ENCODE assay signal across 8 mouse cellular contexts in the genomic region with DNA sequence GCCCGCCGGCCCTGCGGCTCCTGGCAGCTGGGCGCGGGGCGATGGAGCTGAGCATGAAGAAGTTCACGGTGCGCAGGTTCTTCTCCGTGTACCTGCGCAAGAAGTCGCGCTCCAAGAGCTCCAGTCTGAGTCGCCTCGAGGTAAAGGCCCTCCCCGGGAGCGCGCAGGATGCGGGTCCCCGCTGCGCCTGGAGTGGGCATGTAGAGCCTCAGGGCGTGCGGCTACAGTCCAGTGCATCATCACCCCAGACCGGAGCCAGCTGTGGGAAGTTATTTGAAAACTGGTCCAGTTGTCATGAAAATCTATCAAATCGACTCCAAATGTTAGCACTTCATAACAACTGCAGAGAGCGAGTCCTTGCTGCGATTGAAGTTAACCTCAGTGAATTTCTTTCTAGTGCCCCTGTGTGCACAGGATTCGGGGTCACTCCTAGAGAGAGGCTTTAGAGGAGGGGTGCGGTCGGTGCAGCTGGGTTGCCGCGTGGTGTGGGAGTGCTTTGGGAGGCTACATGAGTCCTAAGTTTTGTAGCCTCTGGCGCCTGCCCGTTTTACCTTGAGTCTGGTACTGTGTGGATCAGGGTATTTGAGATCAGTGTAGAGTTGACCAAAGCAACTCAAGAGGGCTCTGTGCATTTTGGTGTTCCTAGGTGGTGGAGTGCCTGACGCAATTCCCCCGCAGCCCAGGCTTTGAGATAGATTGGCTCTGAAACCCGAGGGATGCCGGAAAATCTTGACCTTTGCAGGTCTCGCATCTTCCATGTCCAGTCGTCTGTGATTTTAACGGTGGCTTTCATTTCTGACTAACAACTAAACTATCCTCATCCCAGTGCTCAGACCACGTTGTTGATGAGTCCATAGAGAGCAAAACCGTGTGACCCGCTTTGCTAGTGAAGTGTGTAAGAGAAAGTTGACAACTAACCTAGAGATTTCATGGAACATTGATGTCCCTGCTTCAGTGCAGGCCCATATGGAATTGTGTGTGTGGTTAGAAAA. TPM values are rescaled to one million over a fixed set of nuclear protein-coding genes. Genes with fewer than 3 reads are reported as not detected.
DNase-seq lines count a peak whose midpoint lies in the region; ATAC-seq lines count a peak whose summit lies in the region.

No protein-coding gene starts in this region.

- no peaks in the 10 kb centered on the region for H3K36me3 ChIP-seq in hindbrain, embryonic 10.5 days
- H3K36me3 ChIP-seq in liver, embryonic 13.5 days, result no peaks in the 10 kb centered on the region
- no peaks in the 10 kb centered on the region for H3K36me3 ChIP-seq in stomach, embryonic 15.5 days

- peak overlapping the region; percentile 84 for H3K4me3 ChIP-seq in hindbrain, embryonic 10.5 days
- peak overlapping the region; percentile 68 for H3K4me3 ChIP-seq in liver, embryonic 13.5 days (replicated peaks)
- H3K4me3 ChIP-seq in stomach, embryonic 15.5 days (replicated peaks), result peak overlapping the region; percentile 84

- H3K4me1 ChIP-seq in hindbrain, embryonic 10.5 days (replicated peaks), result peaks cover 46% of the 10 kb centered on the region
- peaks cover 33% of the 10 kb centered on the region for H3K4me1 ChIP-seq in liver, embryonic 13.5 days (replicated peaks)
- peaks cover 5% of the 10 kb centered on the region; the same call in 1 of the 2 replicates for H3K4me1 ChIP-seq in stomach, embryonic 15.5 days

- H3K9me3 ChIP-seq in hindbrain, embryonic 10.5 days, result no peaks in the 10 kb centered on the region
- no peaks in the 10 kb centered on the region for H3K9me3 ChIP-seq in liver, embryonic 13.5 days (replicated peaks)
- H3K9me3 ChIP-seq in stomach, embryonic 15.5 days, result no peaks in the 10 kb centered on the region

- H3K27ac ChIP-seq in hindbrain, embryonic 10.5 days, result peak overlapping the region; percentile 91
- no peak overlapping the region for H3K27ac ChIP-seq in liver, embryonic 13.5 days
- peak overlapping the region; percentile 40 for H3K27ac ChIP-seq in stomach, embryonic 15.5 days

- ATAC-seq in liver, embryonic 13.5 days (ENCODE audit: low read depth), result no peak
- no peak for ATAC-seq in stomach, embryonic 15.5 days (ENCODE audit: insufficient read depth, low FRiP score, low read depth)

- H3K4me2 ChIP-seq in liver, embryonic 13.5 days, result peak overlapping the region; percentile 90
- H3K4me2 ChIP-seq in stomach, embryonic 15.5 days, result peak overlapping the region; percentile 85

- H3K9ac ChIP-seq in liver, embryonic 13.5 days, result peak overlapping the region; percentile 64
- peak overlapping the region; percentile 35 for H3K9ac ChIP-seq in stomach, embryonic 15.5 days

- H3K27me3 ChIP-seq in hindbrain, embryonic 10.5 days (ENCODE audit: insufficient read depth, poor library complexity, severe bottlenecking), result no peaks in the 10 kb centered on the region
- peaks cover 20% of the 10 kb centered on the region for H3K27me3 ChIP-seq in liver, embryonic 13.5 days
- no peaks in the 10 kb centered on the region for H3K27me3 ChIP-seq in stomach, embryonic 15.5 days (replicated peaks)

- DNase-seq in adrenal gland, adult 2 months, result peak; percentile 15
- DNase-seq in adrenal gland, postnatal 4 days (ENCODE audit: low spot score in 2 of 2), result no peak
- DNase-seq in retina, embryonic 14.5 days (ENCODE audit: low spot score), result peak; percentile 26
- no peak for DNase-seq in retina, postnatal 1 day
- no peak for DNase-seq in hindbrain, embryonic 10.5 days (ENCODE audit: low spot score)
- DNase-seq in liver, embryonic 13.5 days, result no peak
- DNase-seq in gastrocnemius, postnatal 4 days (ENCODE audit: low spot score in 2 of 2), result no peak

- WGBS in hindbrain, embryonic 10.5 days, result 2% methylated on average over 43 of the region's 43 CpGs
- 7% methylated on average over 43 of the region's 43 CpGs for WGBS in liver, embryonic 13.5 days (ENCODE audit: insufficient replicate concordance)
- WGBS in stomach, embryonic 15.5 days, result 3% methylated on average over 43 of the region's 43 CpGs

RNA-seq across cellular contexts. Expression of a gene that starts 0.7 kb away (rescaled TPM):
- total RNA-seq in adrenal gland, adult 2 months (2021), result 10 to 100 TPM; 10.6 to 18.2 TPM
- 7.6 and 10.2 TPM in 2 replicates for polyA plus RNA-seq in adrenal gland, adult 2 months (2012; rRNA removed)
- 10 to 100 TPM; 18.7 to 22.6 TPM for total RNA-seq in adrenal gland, postnatal 4 days (2021)
- 25.6 and 31.3 TPM in 2 replicates for polyA plus RNA-seq in hindbrain, embryonic 10.5 days (2016; fragmentation: Nextera tagmentation; extraction: Ambion mirVana)
- 1.6 and 1.7 TPM in 2 replicates for polyA plus RNA-seq in liver, embryonic 13.5 days (2015; fragmentation: Nextera tagmentation; extraction: Ambion mirVana)
- 8.5 and 9.4 TPM in 2 replicates for polyA plus RNA-seq in stomach, embryonic 15.5 days (2015; fragmentation: Nextera tagmentation; extraction: Ambion mirVana)
- total RNA-seq in gastrocnemius, postnatal 4 days (2021), result 10 to 100 TPM; 37.9 to 43.0 TPM

Comparison
In these comparisons a context has a peak if more than half of its experiments do, and no peak if none do; other contexts are left out.
1. DNase-seq: peak in adrenal gland, adult 2 months (single experiment) and retina, embryonic 14.5 days (single experiment); none in adrenal gland, postnatal 4 days (0 of 2), retina, postnatal 1 day (single experiment), hindbrain, embryonic 10.5 days (single experiment), liver, embryonic 13.5 days (single experiment) and gastrocnemius, postnatal 4 days (0 of 2).
2. Peak in every context shown above with its lines, with median percentiles within 50 percentile points of each other: H3K4me3 ChIP-seq.